Mouse (Mus musculus) layer of hippocampus, postnatal 14 days (tissue): ENCODE data around the gene Sh3gl3. TPM values are rescaled to one million over a fixed set of nuclear protein-coding genes. Genes with fewer than 3 reads are reported as not detected.

Experiments used
- DNase-seq, 2 experiments: peaks; one replicate each; pipeline ENCODE4 v3.0.0; 2021 to 2022; ENCODE audit warnings: low spot score in 2 of 2, mixed read lengths in 1 of 2
- total RNA-seq, 2 experiments: library from RNA; stranded (reverse); gene quantifications; 2 replicates each; pipeline ENCODE4 v1.2.3; 2021

Sh3gl3 gene
- total RNA-seq, 2 experiments from 2014 or later: 61.8 to 68.6 TPM

- DNase-seq: no peak
These were observed 102.0 kb downstream of the Sh3gl3 start for GRCm38 (mm10) chr7:82275529-82276204.

GRCm38 (mm10) chr7:82282011-82282410 is 108.4 kb downstream of the Sh3gl3 start:
- DNase-seq: no peak

- peak in 1 of 2 experiments; percentile 59 for DNase-seq
These were observed 108.8 kb downstream of the Sh3gl3 start for GRCm38 (mm10) chr7:82282464-82282863.

- no peak for DNase-seq
These were observed 113.6 kb downstream of the Sh3gl3 start for GRCm38 (mm10) chr7:82287242-82287641.

GRCm38 (mm10) chr7:82293441-82293840 is 119.8 kb downstream of the Sh3gl3 start:
- no peak for DNase-seq

- DNase-seq: no peak
These were observed 120.4 kb downstream of the Sh3gl3 start for GRCm38 (mm10) chr7:82294083-82294482.

- no peak for DNase-seq
These were observed 121.0 kb downstream of the Sh3gl3 start for GRCm38 (mm10) chr7:82294611-82295010.

- DNase-seq: no peak
These were observed 134.8 kb downstream of the Sh3gl3 start for GRCm38 (mm10) chr7:82308398-82308797.

- DNase-seq: no peak
These were observed 144.9 kb downstream of the Sh3gl3 start for GRCm38 (mm10) chr7:82318515-82318914.

GRCm38 (mm10) chr7:82326616-82327015 is 153.0 kb downstream of the Sh3gl3 start:
- no peak for DNase-seq

- DNase-seq: peak in 1 of 2 experiments; percentile 10
These were observed 153.6 kb downstream of the Sh3gl3 start for GRCm38 (mm10) chr7:82327201-82327600.

- no peak for DNase-seq
These were observed 154.2 kb downstream of the Sh3gl3 start for GRCm38 (mm10) chr7:82327881-82328280.

- DNase-seq: no peak
These were observed 156.2 kb downstream of the Sh3gl3 start for GRCm38 (mm10) chr7:82329831-82330230.

GRCm38 (mm10) chr7:82330860-82331259 is 157.2 kb downstream of the Sh3gl3 start:
- DNase-seq: no peak

- DNase-seq: no peak
These were observed 160.4 kb downstream of the Sh3gl3 start for GRCm38 (mm10) chr7:82334000-82334399.

GRCm38 (mm10) chr7:82335211-82336121 is 161.8 kb downstream of the Sh3gl3 start, which contains the start of gene Adamtsl3:
Adamtsl3 (plus strand) TSS chr7:82335694.
- DNase-seq: peak; percentile 13 to 15

GRCm38 (mm10) chr7:82336132-82336531 is 162.5 kb downstream of the Sh3gl3 start:
- DNase-seq: no peak

GRCm38 (mm10) chr7:82338121-82338520 is 164.5 kb downstream of the Sh3gl3 start:
- DNase-seq: no peak

- no peak for DNase-seq
These were observed 164.9 kb downstream of the Sh3gl3 start for GRCm38 (mm10) chr7:82338532-82338931.

GRCm38 (mm10) chr7:82339214-82339613 is 165.6 kb downstream of the Sh3gl3 start:
- no peak for DNase-seq

GRCm38 (mm10) chr7:82341476-82341875 is 167.8 kb downstream of the Sh3gl3 start:
- no peak for DNase-seq

- no peak for DNase-seq
These were observed 173.1 kb downstream of the Sh3gl3 start for GRCm38 (mm10) chr7:82346706-82347105.
